In genomic region chr2:31156846-31157245, GRCm38 (mm10) we compare ENCODE assay signal across 21 mouse cellular contexts. TPM values are rescaled to one million over a fixed set of nuclear protein-coding genes. Genes with fewer than 3 reads are reported as not detected.
DNase-seq lines count a peak whose midpoint lies in the region; ATAC-seq and TF ChIP-seq lines count a peak whose summit lies in the region.
"Had no signal": no experiment of that assay in that cellular context is flagged by ENCODE, and none has a peak within 500 bp of the region (broad histone marks: within the 10 kb centered on the region; RNA-seq: fewer than 3 reads in every experiment).

No protein-coding gene starts in this region.

- no peaks in the 10 kb centered on the region for H3K36me3 ChIP-seq in intestine, embryonic 16.5 days (ENCODE audit: control insufficient read depth, insufficient read depth, low read length)
- H3K36me3 ChIP-seq in intestine, postnatal 0 days (ENCODE audit: control insufficient read depth, insufficient read depth), result no peaks in the 10 kb centered on the region; the same call in 1 of the 2 replicates
- H3K36me3 ChIP-seq in liver, embryonic 12.5 days, result no peaks in the 10 kb centered on the region
- H3K36me3 ChIP-seq in liver, embryonic 16.5 days (ENCODE audit: control insufficient read depth, insufficient read depth), result no peaks in the 10 kb centered on the region
- H3K36me3 ChIP-seq in stomach, postnatal 0 days (ENCODE audit: control insufficient read depth, insufficient read depth, low read length), result no peaks in the 10 kb centered on the region
- H3K36me3 ChIP-seq in forebrain, embryonic 16.5 days (ENCODE audit: control insufficient read depth, insufficient read depth), result no peaks in the 10 kb centered on the region

- 89% methylated on average over 3 of the region's 3 CpGs for WGBS in intestine, embryonic 16.5 days
- WGBS in intestine, postnatal 0 days, result 88% methylated on average over 3 of the region's 3 CpGs
- 61% methylated on average over 3 of the region's 3 CpGs for WGBS in liver, embryonic 12.5 days (ENCODE audit: insufficient replicate concordance)
- 44% methylated on average over 3 of the region's 3 CpGs for WGBS in liver, embryonic 16.5 days (ENCODE audit: insufficient replicate concordance)
- WGBS in stomach, postnatal 0 days, result 79% methylated on average over 3 of the region's 3 CpGs
- 98% methylated on average over 3 of the region's 3 CpGs for WGBS in forebrain, embryonic 16.5 days

- H3K9me3 ChIP-seq in intestine, embryonic 16.5 days (ENCODE audit: control insufficient read depth, low read length), result no peaks in the 10 kb centered on the region
- H3K9me3 ChIP-seq in intestine, postnatal 0 days (ENCODE audit: control insufficient read depth), result no peaks in the 10 kb centered on the region
- H3K9me3 ChIP-seq in liver, embryonic 12.5 days (replicated peaks), result no peaks in the 10 kb centered on the region
- no peaks in the 10 kb centered on the region for H3K9me3 ChIP-seq in liver, embryonic 16.5 days (replicated peaks; ENCODE audit: control insufficient read depth, low read length)
- no peaks in the 10 kb centered on the region for H3K9me3 ChIP-seq in stomach, postnatal 0 days (ENCODE audit: control insufficient read depth, low read length)
- H3K9me3 ChIP-seq in forebrain, embryonic 16.5 days (ENCODE audit: control insufficient read depth, low read length), result no peaks in the 10 kb centered on the region
- H3K9me3 ChIP-seq: embryonic facial prominence, embryonic 10.5 days; heart, embryonic 10.5 days; hindbrain, embryonic 13.5 days had no signal

- TF ChIP-seq EP300 in stomach, postnatal 0 days (optimal IDR thresholded peaks at IDR 0.05), result no peak

- ATAC-seq in intestine, embryonic 16.5 days, result no peak
- ATAC-seq in intestine, postnatal 0 days, result no peak
- peak; percentile 72 for ATAC-seq in liver, embryonic 12.5 days
- ATAC-seq in liver, embryonic 16.5 days (ENCODE audit: low read depth), result peak; percentile 74
- ATAC-seq in stomach, postnatal 0 days (ENCODE audit: low FRiP score, low TSS enrichment), result peak; percentile 10; the same call in 1 of the 2 replicates
- no peak for ATAC-seq in forebrain, embryonic 16.5 days
- ATAC-seq: forebrain, embryonic 14.5 days; hindbrain, postnatal 0 days had no signal

- TF ChIP-seq CTCF in intestine, postnatal 0 days (IDR thresholded peaks at IDR 0.05; ENCODE audit: low read depth), result no peak
- TF ChIP-seq CTCF in stomach, postnatal 0 days (IDR thresholded peaks at IDR 0.05; ENCODE audit: low read depth), result no peak

- H3K27ac ChIP-seq in intestine, embryonic 16.5 days (ENCODE audit: low read length), result no peak overlapping the region
- H3K27ac ChIP-seq in intestine, postnatal 0 days (ENCODE audit: low read depth, low read length), result no peak overlapping the region
- peak overlapping the region; percentile 15 for H3K27ac ChIP-seq in liver, embryonic 12.5 days
- no peak overlapping the region for H3K27ac ChIP-seq in liver, embryonic 16.5 days (ENCODE audit: low read length)
- H3K27ac ChIP-seq in stomach, postnatal 0 days (replicated peaks), result no peak overlapping the region
- no peak overlapping the region for H3K27ac ChIP-seq in forebrain, embryonic 16.5 days (ENCODE audit: low read length)
- H3K27ac ChIP-seq: embryonic facial prominence, embryonic 10.5 days; heart, embryonic 10.5 days; hindbrain, embryonic 13.5 days; hindbrain, postnatal 0 days had no signal

- H3K4me1 ChIP-seq in intestine, embryonic 16.5 days (ENCODE audit: control insufficient read depth, insufficient read depth, low read length), result peaks cover 19% of the 10 kb centered on the region
- 0 out of 2 replicates have a peak, but pooled peaks cover 7% of the 10 kb centered on the region for H3K4me1 ChIP-seq in intestine, postnatal 0 days (replicated peaks; ENCODE audit: control insufficient read depth, insufficient read depth, low read length)
- H3K4me1 ChIP-seq in liver, embryonic 12.5 days, result peaks cover 86% of the 10 kb centered on the region
- peaks cover 43% of the 10 kb centered on the region for H3K4me1 ChIP-seq in liver, embryonic 16.5 days (ENCODE audit: control insufficient read depth, low read depth, low read length)
- H3K4me1 ChIP-seq in stomach, postnatal 0 days (replicated peaks; ENCODE audit: control insufficient read depth, insufficient read depth), result no peaks in the 10 kb centered on the region; the same call in 1 of the 2 replicates
- H3K4me1 ChIP-seq in forebrain, embryonic 16.5 days (replicated peaks; ENCODE audit: control insufficient read depth, insufficient read depth, low read length), result peaks cover 10% of the 10 kb centered on the region

- no peaks in the 10 kb centered on the region for H3K27me3 ChIP-seq in intestine, embryonic 16.5 days (replicated peaks; ENCODE audit: control insufficient read depth, insufficient read depth, low read length)
- H3K27me3 ChIP-seq in intestine, postnatal 0 days (replicated peaks; ENCODE audit: control insufficient read depth, insufficient read depth, low read length), result no peaks in the 10 kb centered on the region
- H3K27me3 ChIP-seq in liver, embryonic 12.5 days (replicated peaks), result no peaks in the 10 kb centered on the region
- H3K27me3 ChIP-seq in liver, embryonic 16.5 days (ENCODE audit: control insufficient read depth, insufficient read depth, low read depth, low read length), result no peaks in the 10 kb centered on the region
- no peaks in the 10 kb centered on the region for H3K27me3 ChIP-seq in stomach, postnatal 0 days (ENCODE audit: control insufficient read depth, insufficient read depth, low read length)
- H3K27me3 ChIP-seq in forebrain, embryonic 16.5 days (replicated peaks; ENCODE audit: control insufficient read depth, insufficient read depth, low read length), result no peaks in the 10 kb centered on the region
- H3K27me3 ChIP-seq: CH12.LX; hindbrain, embryonic 13.5 days had no signal

- H3K4me3 ChIP-seq in intestine, embryonic 16.5 days (ENCODE audit: low read length), result no peak overlapping the region
- H3K4me3 ChIP-seq in intestine, postnatal 0 days (ENCODE audit: low read depth, low read length), result no peak overlapping the region
- H3K4me3 ChIP-seq in liver, embryonic 12.5 days, result no peak overlapping the region
- H3K4me3 ChIP-seq in liver, embryonic 16.5 days (ENCODE audit: low read depth, low read length), result no peak overlapping the region
- H3K4me3 ChIP-seq in stomach, postnatal 0 days (ENCODE audit: low read depth, low read length), result no peak overlapping the region
- no peak overlapping the region for H3K4me3 ChIP-seq in forebrain, embryonic 16.5 days (replicated peaks; ENCODE audit: low read length)
- H3K4me3 ChIP-seq: embryonic facial prominence, embryonic 10.5 days; heart, embryonic 10.5 days; hindbrain, embryonic 13.5 days had no signal

- no peak overlapping the region for H3K4me2 ChIP-seq in intestine, embryonic 16.5 days (ENCODE audit: low read depth, low read length)
- H3K4me2 ChIP-seq in intestine, postnatal 0 days (replicated peaks; ENCODE audit: low read depth), result no peak overlapping the region
- peak overlapping the region; percentile 38 for H3K4me2 ChIP-seq in liver, embryonic 12.5 days
- H3K4me2 ChIP-seq in liver, embryonic 16.5 days (ENCODE audit: low read depth, low read length), result 0 out of 2 replicates have a peak overlapping the region, but pooled peaks have one; percentile 10
- no peak overlapping the region for H3K4me2 ChIP-seq in stomach, postnatal 0 days (replicated peaks; ENCODE audit: low read depth)
- no peak overlapping the region for H3K4me2 ChIP-seq in forebrain, embryonic 16.5 days (ENCODE audit: low read length)
- H3K4me2 ChIP-seq: hindbrain, embryonic 13.5 days had no signal

- H3K9ac ChIP-seq in intestine, embryonic 16.5 days (ENCODE audit: low read depth, low read length), result 0 out of 2 replicates have a peak overlapping the region, but pooled peaks have one; percentile 14
- no peak overlapping the region for H3K9ac ChIP-seq in intestine, postnatal 0 days (ENCODE audit: low read depth, low read length)
- H3K9ac ChIP-seq in liver, embryonic 12.5 days, result peak overlapping the region; percentile 27; the same call in 1 of the 2 replicates
- no peak overlapping the region for H3K9ac ChIP-seq in liver, embryonic 16.5 days (ENCODE audit: low read depth, low read length)
- no peak overlapping the region for H3K9ac ChIP-seq in stomach, postnatal 0 days (ENCODE audit: low read length)
- H3K9ac ChIP-seq in forebrain, embryonic 16.5 days (replicated peaks; ENCODE audit: low read depth, low read length), result no peak overlapping the region
- H3K9ac ChIP-seq: hindbrain, embryonic 13.5 days had no signal

- no peak for DNase-seq in stomach, postnatal 0 days (ENCODE audit: low spot score)
- no peak for DNase-seq in thymus, postnatal 14 days
- no peak for DNase-seq in layer of hippocampus, postnatal 14 days (ENCODE audit: low spot score in 2 of 2)
- DNase-seq: adrenal gland, adult 8-10 months; adrenal gland, postnatal 36 days; cerebellum, adult 2 months; cerebellum, postnatal 10 days; gastrocnemius, postnatal 10 days; heart, adult 18-20 months; heart, postnatal 36 days had no signal

RNA-seq across cellular contexts. Expression of gene Gpr107, which starts 4.7 kb away (rescaled TPM):
- 30.4 and 32.5 TPM in 2 replicates for polyA plus RNA-seq in intestine, embryonic 16.5 days (2015; fragmentation: Nextera tagmentation; extraction: Ambion mirVana)
- polyA plus RNA-seq in intestine, postnatal 0 days (2015; fragmentation: Nextera tagmentation; extraction: Ambion mirVana), result 46.8 and 48.3 TPM in 2 replicates
- 18.8 and 19.3 TPM in 2 replicates for polyA plus RNA-seq in liver, embryonic 12.5 days (2016; fragmentation: Nextera tagmentation; extraction: Ambion mirVana)
- polyA plus RNA-seq in liver, embryonic 16.5 days (2015; fragmentation: Nextera tagmentation; extraction: Ambion mirVana), result 11.5 and 11.9 TPM in 2 replicates
- polyA plus RNA-seq in stomach, postnatal 0 days (2015; fragmentation: Nextera tagmentation; extraction: Ambion mirVana), result 23.7 and 25.4 TPM in 2 replicates
- 39.5 and 42.2 TPM in 2 replicates for polyA plus RNA-seq in forebrain, embryonic 16.5 days (2015; fragmentation: Nextera tagmentation; extraction: Ambion mirVana)
- total RNA-seq in layer of hippocampus, postnatal 14 days (2021), result 10 to 100 TPM; 48.6 to 52.8 TPM

RNA-seq across cellular contexts. Expression of gene Fnbp1, which starts 15.0 kb away (rescaled TPM):
- 19.0 and 21.1 TPM in 2 replicates for polyA plus RNA-seq in intestine, embryonic 16.5 days (2015; fragmentation: Nextera tagmentation; extraction: Ambion mirVana)
- 10.4 and 11.8 TPM in 2 replicates for polyA plus RNA-seq in intestine, postnatal 0 days (2015; fragmentation: Nextera tagmentation; extraction: Ambion mirVana)
- polyA plus RNA-seq in liver, embryonic 12.5 days (2016; fragmentation: Nextera tagmentation; extraction: Ambion mirVana), result 11.1 and 11.4 TPM in 2 replicates
- polyA plus RNA-seq in liver, embryonic 16.5 days (2015; fragmentation: Nextera tagmentation; extraction: Ambion mirVana), result 5.2 and 5.9 TPM in 2 replicates
- polyA plus RNA-seq in stomach, postnatal 0 days (2015; fragmentation: Nextera tagmentation; extraction: Ambion mirVana), result 15.7 and 16.3 TPM in 2 replicates
- polyA plus RNA-seq in forebrain, embryonic 16.5 days (2015; fragmentation: Nextera tagmentation; extraction: Ambion mirVana), result 19.7 and 23.2 TPM in 2 replicates
- total RNA-seq in layer of hippocampus, postnatal 14 days (2021), result 100 to 1,000 TPM in 1 of 2 experiments, 10 to 100 TPM in 1; 98.9 to 105 TPM

Comparison
In these comparisons a context has a peak if more than half of its experiments do, and no peak if none do; other contexts are left out.
1. H3K9ac ChIP-seq: peak in intestine, embryonic 16.5 days (single experiment) and liver, embryonic 12.5 days (single experiment); none in intestine, postnatal 0 days (single experiment), liver, embryonic 16.5 days (single experiment), stomach, postnatal 0 days (single experiment) and forebrain, embryonic 16.5 days (single experiment).
2. ATAC-seq: peak in liver, embryonic 12.5 days (single experiment), liver, embryonic 16.5 days (single experiment) and stomach, postnatal 0 days (single experiment); none in intestine, embryonic 16.5 days (single experiment), intestine, postnatal 0 days (single experiment) and forebrain, embryonic 16.5 days (single experiment).
3. H3K4me2 ChIP-seq: peak in liver, embryonic 12.5 days (single experiment) and liver, embryonic 16.5 days (single experiment); none in intestine, embryonic 16.5 days (single experiment), intestine, postnatal 0 days (single experiment), stomach, postnatal 0 days (single experiment) and forebrain, embryonic 16.5 days (single experiment).